Mouse (Mus musculus): ENCODE measurements around the gene Fgfr2. TPM values are rescaled to one million over a fixed set of nuclear protein-coding genes. Genes with fewer than 3 reads are reported as not detected.

Gene Fgfr2
- polyA plus RNA-seq, 1 experiment from 2014 or later: 24.1 TPM

GRCm38 (mm10) chr7:132338350-132338749 is 784.8 kb downstream of the Fgfr2 start:
- no peaks in the 10 kb centered on the region for H3K36me3 ChIP-seq (ENCODE audit: control insufficient read depth, insufficient read depth, low read length)
- H3K9ac ChIP-seq (ENCODE audit: low read depth, low read length): no peak overlapping the region
- H3K4me1 ChIP-seq (ENCODE audit: control insufficient read depth, insufficient read depth, low read depth, low read length): peaks cover 13% of the 10 kb centered on the region
- no peak for ATAC-seq
- H3K4me3 ChIP-seq (ENCODE audit: low read length): no peak overlapping the region
- H3K27ac ChIP-seq (ENCODE audit: low read depth, low read length): peak overlapping the region; percentile 42; the same call in 1 of the 2 replicates
- H3K9me3 ChIP-seq (ENCODE audit: control insufficient read depth, low read length): no peaks in the 10 kb centered on the region
- no peaks in the 10 kb centered on the region for H3K27me3 ChIP-seq (replicated peaks; ENCODE audit: control insufficient read depth, insufficient read depth, low read length)
- no peak overlapping the region for H3K4me2 ChIP-seq (ENCODE audit: low read length)
- WGBS: 64% methylated on average over 6 of the region's 6 CpGs

GRCm38 (mm10) chr7:132337268-132337917 is 785.8 kb downstream of the Fgfr2 start:
- WGBS: 58% methylated on average over 11 of the region's 11 CpGs
- Histone ChIP-seq H3K4me2 (ENCODE audit: low read length) (no peak overlapping the region), H3K9me3 (ENCODE audit: control insufficient read depth, low read length) (no peaks in the 10 kb centered on the region), H3K4me3 (ENCODE audit: low read length) (no peak overlapping the region), H3K36me3 (ENCODE audit: control insufficient read depth, insufficient read depth, low read length) (no peaks in the 10 kb centered on the region), H3K9ac (ENCODE audit: low read depth, low read length) (no peak overlapping the region), H3K27ac (ENCODE audit: low read depth, low read length) (peak overlapping the region; percentile 55), H3K27me3 (replicated peaks; ENCODE audit: control insufficient read depth, insufficient read depth, low read length) (no peaks in the 10 kb centered on the region), H3K4me1 (ENCODE audit: control insufficient read depth, insufficient read depth, low read depth, low read length) (peaks cover 13% of the 10 kb centered on the region)
- no peak for ATAC-seq

GRCm38 (mm10) chr7:132336781-132337180 is 786.4 kb downstream of the Fgfr2 start:
- Histone ChIP-seq H3K27ac (ENCODE audit: low read depth, low read length) (peak overlapping the region; percentile 55), H3K9me3 (ENCODE audit: control insufficient read depth, low read length) (no peaks in the 10 kb centered on the region), H3K9ac (ENCODE audit: low read depth, low read length) (no peak overlapping the region), H3K4me3 (ENCODE audit: low read length) (no peak overlapping the region), H3K4me2 (ENCODE audit: low read length) (no peak overlapping the region), H3K4me1 (ENCODE audit: control insufficient read depth, insufficient read depth, low read depth, low read length) (peaks cover 13% of the 10 kb centered on the region), H3K27me3 (replicated peaks; ENCODE audit: control insufficient read depth, insufficient read depth, low read length) (no peaks in the 10 kb centered on the region), H3K36me3 (ENCODE audit: control insufficient read depth, insufficient read depth, low read length) (no peaks in the 10 kb centered on the region)
- ATAC-seq: 0 out of 2 replicates have a peak, but pooled peaks have one; percentile 45
- 43% methylated on average over 3 of the region's 3 CpGs for WGBS

GRCm38 (mm10) chr7:132335367-132335766 is 787.8 kb downstream of the Fgfr2 start:
- no peaks in the 10 kb centered on the region for H3K36me3 ChIP-seq (ENCODE audit: control insufficient read depth, insufficient read depth, low read length)
- H3K9me3 ChIP-seq (ENCODE audit: control insufficient read depth, low read length): no peaks in the 10 kb centered on the region
- H3K4me1 ChIP-seq (ENCODE audit: control insufficient read depth, insufficient read depth, low read depth, low read length): peaks cover 13% of the 10 kb centered on the region
- H3K4me3 ChIP-seq (ENCODE audit: low read length): no peak overlapping the region
- H3K27me3 ChIP-seq (replicated peaks; ENCODE audit: control insufficient read depth, insufficient read depth, low read length): no peaks in the 10 kb centered on the region
- no peak overlapping the region for H3K9ac ChIP-seq (ENCODE audit: low read depth, low read length)
- ATAC-seq: no peak
- no peak overlapping the region for H3K4me2 ChIP-seq (ENCODE audit: low read length)
- WGBS: 95% methylated on average over 4 of the region's 4 CpGs
- no peak overlapping the region for H3K27ac ChIP-seq (ENCODE audit: low read depth, low read length)

- no peak overlapping the region for H3K27ac ChIP-seq (ENCODE audit: low read depth, low read length)
- no peaks in the 10 kb centered on the region for H3K27me3 ChIP-seq (replicated peaks; ENCODE audit: control insufficient read depth, insufficient read depth, low read length)
- no peak overlapping the region for H3K4me3 ChIP-seq (ENCODE audit: low read length)
- no peaks in the 10 kb centered on the region for H3K36me3 ChIP-seq (ENCODE audit: control insufficient read depth, insufficient read depth, low read length)
- 80% methylated on average over 1 of the region's 1 CpGs for WGBS
- no peak overlapping the region for H3K9ac ChIP-seq (ENCODE audit: low read depth, low read length)
- no peak for ATAC-seq
- no peaks in the 10 kb centered on the region for H3K9me3 ChIP-seq (ENCODE audit: control insufficient read depth, low read length)
- peaks cover 13% of the 10 kb centered on the region for H3K4me1 ChIP-seq (ENCODE audit: control insufficient read depth, insufficient read depth, low read depth, low read length)
- H3K4me2 ChIP-seq (ENCODE audit: low read length): no peak overlapping the region
These were observed 790.1 kb downstream of the Fgfr2 start for GRCm38 (mm10) chr7:132333078-132333477.

GRCm38 (mm10) chr7:132332176-132332575 is 791.0 kb downstream of the Fgfr2 start:
- Histone ChIP-seq H3K27ac (ENCODE audit: low read depth, low read length) (no peak overlapping the region), H3K27me3 (replicated peaks; ENCODE audit: control insufficient read depth, insufficient read depth, low read length) (no peaks in the 10 kb centered on the region), H3K4me2 (ENCODE audit: low read length) (no peak overlapping the region), H3K9me3 (ENCODE audit: control insufficient read depth, low read length) (no peaks in the 10 kb centered on the region), H3K4me1 (ENCODE audit: control insufficient read depth, insufficient read depth, low read depth, low read length) (peaks cover 5% of the 10 kb centered on the region), H3K4me3 (ENCODE audit: low read length) (no peak overlapping the region), H3K36me3 (ENCODE audit: control insufficient read depth, insufficient read depth, low read length) (no peaks in the 10 kb centered on the region), H3K9ac (ENCODE audit: low read depth, low read length) (no peak overlapping the region)
- ATAC-seq: no peak
- WGBS: 46% methylated on average over 11 of the region's 11 CpGs

- no peak for ATAC-seq
- Histone ChIP-seq H3K27ac (ENCODE audit: low read depth, low read length) (no peak overlapping the region), H3K4me1 (ENCODE audit: control insufficient read depth, insufficient read depth, low read depth, low read length) (peaks cover 4% of the 10 kb centered on the region; the same call in 1 of the 2 replicates), H3K4me3 (ENCODE audit: low read length) (no peak overlapping the region), H3K9me3 (ENCODE audit: control insufficient read depth, low read length) (no peaks in the 10 kb centered on the region), H3K36me3 (ENCODE audit: control insufficient read depth, insufficient read depth, low read length) (no peaks in the 10 kb centered on the region), H3K9ac (ENCODE audit: low read depth, low read length) (no peak overlapping the region), H3K27me3 (replicated peaks; ENCODE audit: control insufficient read depth, insufficient read depth, low read length) (no peaks in the 10 kb centered on the region), H3K4me2 (ENCODE audit: low read length) (no peak overlapping the region)
- WGBS: 33% methylated on average over 1 of the region's 1 CpGs
These were observed 793.0 kb downstream of the Fgfr2 start for GRCm38 (mm10) chr7:132330179-132330578.

GRCm38 (mm10) chr7:132328648-132329047 is 794.5 kb downstream of the Fgfr2 start:
- ATAC-seq: no peak
- 94% methylated on average over 1 of the region's 1 CpGs for WGBS
- Histone ChIP-seq H3K27me3 (replicated peaks; ENCODE audit: control insufficient read depth, insufficient read depth, low read length) (no peaks in the 10 kb centered on the region), H3K4me2 (ENCODE audit: low read length) (no peak overlapping the region), H3K27ac (ENCODE audit: low read depth, low read length) (no peak overlapping the region), H3K9ac (ENCODE audit: low read depth, low read length) (no peak overlapping the region), H3K4me3 (ENCODE audit: low read length) (no peak overlapping the region), H3K9me3 (ENCODE audit: control insufficient read depth, low read length) (no peaks in the 10 kb centered on the region), H3K36me3 (ENCODE audit: control insufficient read depth, insufficient read depth, low read length) (no peaks in the 10 kb centered on the region), H3K4me1 (ENCODE audit: control insufficient read depth, insufficient read depth, low read depth, low read length) (peaks cover 4% of the 10 kb centered on the region; the same call in 1 of the 2 replicates)

GRCm38 (mm10) chr7:132325549-132326331 is 797.4 kb downstream of the Fgfr2 start:
- Histone ChIP-seq H3K9me3 (ENCODE audit: control insufficient read depth, low read length) (no peaks in the 10 kb centered on the region), H3K4me3 (ENCODE audit: low read length) (no peak overlapping the region), H3K4me1 (ENCODE audit: control insufficient read depth, insufficient read depth, low read depth, low read length) (peaks cover 4% of the 10 kb centered on the region; the same call in 1 of the 2 replicates), H3K27ac (ENCODE audit: low read depth, low read length) (no peak overlapping the region), H3K9ac (ENCODE audit: low read depth, low read length) (no peak overlapping the region), H3K4me2 (ENCODE audit: low read length) (no peak overlapping the region), H3K36me3 (ENCODE audit: control insufficient read depth, insufficient read depth, low read length) (no peaks in the 10 kb centered on the region), H3K27me3 (replicated peaks; ENCODE audit: control insufficient read depth, insufficient read depth, low read length) (no peaks in the 10 kb centered on the region)
- WGBS: 48% methylated on average over 5 of the region's 5 CpGs
- ATAC-seq: no peak
